ENCODE assay signal across 27 mouse cellular contexts in the genomic region with DNA sequence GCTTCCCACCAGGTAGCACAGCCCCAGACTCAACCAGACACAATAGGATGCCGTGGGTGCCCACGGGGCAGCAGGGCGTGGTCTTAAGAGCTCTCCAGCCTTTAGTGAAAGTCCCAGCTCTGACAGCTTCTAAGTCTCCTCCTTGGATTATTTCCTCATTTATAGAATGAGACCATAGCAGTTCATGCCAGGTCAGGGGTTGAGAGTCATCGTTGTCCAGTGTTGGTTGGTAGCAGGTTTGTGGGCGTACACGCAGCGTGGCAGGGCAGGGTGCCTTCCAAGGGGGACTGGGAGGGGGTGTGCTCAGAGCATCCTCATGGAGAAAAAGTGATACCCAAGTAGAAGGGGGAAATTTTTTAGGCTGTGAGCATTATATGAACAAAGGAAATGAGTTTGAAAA.
DNase-seq lines count a peak whose midpoint lies in the region; ATAC-seq lines count a peak whose summit lies in the region.
"Had no signal": no experiment of that assay in that cellular context is flagged by ENCODE, and none has a peak within 500 bp of the region (broad histone marks: within the 10 kb centered on the region; RNA-seq: fewer than 3 reads in every experiment).

No protein-coding gene starts in this region.

- no peaks in the 10 kb centered on the region for H3K27me3 ChIP-seq in kidney, embryonic 14.5 days (ENCODE audit: control insufficient read depth, insufficient read depth, low read length)
- H3K27me3 ChIP-seq: embryonic facial prominence, embryonic 12.5 days; embryonic facial prominence, embryonic 15.5 days; heart, embryonic 13.5 days had no signal

- DNase-seq in adrenal gland, adult (ENCODE audit: inconsistent age in 2 of 2, low spot score in 1 of 2) = peak; percentile 42 to 86
- no peak for DNase-seq in adrenal gland, adult 18-20 months (ENCODE audit: low spot score in 2 of 2)
- DNase-seq in adrenal gland, postnatal 36 days = peak; percentile 47 to 54
- no peak for DNase-seq in adrenal gland, postnatal 10 days
- DNase-seq in kidney, postnatal 36 days = peak; percentile 19 to 23
- DNase-seq: adrenal gland, postnatal 25 days; cerebellum, adult 11 months; cerebellum, adult 2 months; cerebellum, adult 9-11 months; cerebellum, postnatal 25 days; forebrain, postnatal 0 days; gastrocnemius, adult 2 months; gastrocnemius, postnatal 14 days; heart, adult 2 months; heart, postnatal 14 days; heart, postnatal 4 days had no signal

- H3K9ac ChIP-seq in kidney, embryonic 14.5 days (ENCODE audit: low read depth, low read length) = no peak overlapping the region
- H3K9ac ChIP-seq: embryonic facial prominence, embryonic 12.5 days; embryonic facial prominence, embryonic 15.5 days; forebrain, postnatal 0 days; heart, embryonic 13.5 days; hindbrain, embryonic 14.5 days had no signal

- no peaks in the 10 kb centered on the region for H3K36me3 ChIP-seq in kidney, embryonic 14.5 days (ENCODE audit: control insufficient read depth, insufficient read depth, low read length)
- H3K36me3 ChIP-seq: embryonic facial prominence, embryonic 12.5 days; embryonic facial prominence, embryonic 15.5 days; heart, embryonic 10.5 days; heart, embryonic 13.5 days had no signal

- ATAC-seq in kidney, embryonic 14.5 days (ENCODE audit: low FRiP score, low TSS enrichment) = no peak
- ATAC-seq: activated CD4-positive, CD25-positive, alpha-beta regulatory T cell, adult 4 months; forebrain, embryonic 14.5 days; forebrain, postnatal 0 days; hindbrain, postnatal 0 days; inflammation-experienced regulatory T-cells, adult 6 months; intestine, embryonic 16.5 days had no signal

- no peak overlapping the region for H3K27ac ChIP-seq in kidney, embryonic 14.5 days (ENCODE audit: low read depth, low read length)
- H3K27ac ChIP-seq: embryonic facial prominence, embryonic 12.5 days; embryonic facial prominence, embryonic 15.5 days; gastrocnemius, adult 2 months; heart, adult 2 months; heart, embryonic 10.5 days; heart, embryonic 13.5 days; hindbrain, embryonic 14.5 days; hindbrain, postnatal 0 days had no signal

- 88% methylated on average over 7 of the region's 7 CpGs for WGBS in kidney, embryonic 14.5 days

- H3K9me3 ChIP-seq in kidney, embryonic 14.5 days (ENCODE audit: control insufficient read depth, low read length) = no peaks in the 10 kb centered on the region
- H3K9me3 ChIP-seq: embryonic facial prominence, embryonic 12.5 days; embryonic facial prominence, embryonic 15.5 days; heart, embryonic 10.5 days; heart, embryonic 13.5 days had no signal

- no peak overlapping the region for H3K4me2 ChIP-seq in kidney, embryonic 14.5 days (replicated peaks; ENCODE audit: low read depth, low read length)
- H3K4me2 ChIP-seq: embryonic facial prominence, embryonic 12.5 days; embryonic facial prominence, embryonic 15.5 days; heart, embryonic 13.5 days; hindbrain, embryonic 14.5 days had no signal

- no peak overlapping the region for H3K4me3 ChIP-seq in kidney, embryonic 14.5 days (ENCODE audit: low read length)
- H3K4me3 ChIP-seq: embryonic facial prominence, embryonic 12.5 days; embryonic facial prominence, embryonic 15.5 days; gastrocnemius, adult 2 months; heart, adult 2 months; heart, embryonic 10.5 days; heart, embryonic 13.5 days had no signal

- peaks cover 10% of the 10 kb centered on the region for H3K4me1 ChIP-seq in kidney, embryonic 14.5 days (ENCODE audit: control insufficient read depth, insufficient read depth, low read length)

Comparison
In these comparisons a context has a peak if more than half of its experiments do, and no peak if none do; other contexts are left out.
1. DNase-seq: peak in adrenal gland, adult (2 of 2), adrenal gland, postnatal 36 days (2 of 2) and kidney, postnatal 36 days (2 of 2); none in adrenal gland, adult 18-20 months (0 of 2) and adrenal gland, postnatal 10 days (single experiment).